Mouse (Mus musculus) forelimb bud, embryonic 11.5 days (tissue): ENCODE measurements around the gene Rab3il1.

Source experiments
- DNase-seq: peaks from one replicate; pipeline ENCODE4 v3.0.0-alpha.2; 2012; ENCODE audit warnings: low read depth, low spot score

Rab3il1 gene

DNA sequence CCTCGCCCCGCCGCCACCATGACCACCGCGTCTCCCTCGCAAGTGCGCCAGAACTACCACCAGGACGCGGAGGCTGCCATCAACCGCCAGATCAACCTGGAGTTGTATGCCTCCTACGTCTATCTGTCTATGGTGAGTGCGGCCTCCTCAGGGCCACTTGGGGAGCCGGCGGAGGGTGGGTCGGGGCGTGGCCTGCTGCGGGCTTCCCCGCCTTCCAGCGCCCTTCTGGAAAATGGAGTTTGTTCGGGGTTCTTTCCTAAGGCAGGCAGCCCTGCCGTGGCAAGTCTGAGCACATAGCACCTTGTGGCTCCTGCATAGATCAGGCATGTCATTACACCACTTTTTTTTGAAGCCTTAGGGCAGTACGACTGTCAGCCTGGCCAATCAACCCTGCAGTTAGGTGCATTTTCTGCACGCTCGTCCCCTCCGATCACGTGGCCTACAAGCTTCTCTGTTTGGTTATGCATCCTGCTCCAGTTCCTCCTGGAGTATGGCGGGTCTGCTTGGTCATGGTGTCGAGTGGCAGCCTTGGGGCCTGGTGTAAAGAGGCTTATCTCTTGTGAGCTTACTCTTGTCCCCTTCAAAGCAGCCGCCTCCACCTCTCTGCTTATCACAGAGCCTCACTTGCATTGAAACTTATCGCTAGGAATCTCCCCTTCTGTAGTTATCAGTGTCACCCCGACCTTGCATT, 18.5 kb upstream of the Rab3il1 start:
- peak; percentile 52 for DNase-seq

DNA sequence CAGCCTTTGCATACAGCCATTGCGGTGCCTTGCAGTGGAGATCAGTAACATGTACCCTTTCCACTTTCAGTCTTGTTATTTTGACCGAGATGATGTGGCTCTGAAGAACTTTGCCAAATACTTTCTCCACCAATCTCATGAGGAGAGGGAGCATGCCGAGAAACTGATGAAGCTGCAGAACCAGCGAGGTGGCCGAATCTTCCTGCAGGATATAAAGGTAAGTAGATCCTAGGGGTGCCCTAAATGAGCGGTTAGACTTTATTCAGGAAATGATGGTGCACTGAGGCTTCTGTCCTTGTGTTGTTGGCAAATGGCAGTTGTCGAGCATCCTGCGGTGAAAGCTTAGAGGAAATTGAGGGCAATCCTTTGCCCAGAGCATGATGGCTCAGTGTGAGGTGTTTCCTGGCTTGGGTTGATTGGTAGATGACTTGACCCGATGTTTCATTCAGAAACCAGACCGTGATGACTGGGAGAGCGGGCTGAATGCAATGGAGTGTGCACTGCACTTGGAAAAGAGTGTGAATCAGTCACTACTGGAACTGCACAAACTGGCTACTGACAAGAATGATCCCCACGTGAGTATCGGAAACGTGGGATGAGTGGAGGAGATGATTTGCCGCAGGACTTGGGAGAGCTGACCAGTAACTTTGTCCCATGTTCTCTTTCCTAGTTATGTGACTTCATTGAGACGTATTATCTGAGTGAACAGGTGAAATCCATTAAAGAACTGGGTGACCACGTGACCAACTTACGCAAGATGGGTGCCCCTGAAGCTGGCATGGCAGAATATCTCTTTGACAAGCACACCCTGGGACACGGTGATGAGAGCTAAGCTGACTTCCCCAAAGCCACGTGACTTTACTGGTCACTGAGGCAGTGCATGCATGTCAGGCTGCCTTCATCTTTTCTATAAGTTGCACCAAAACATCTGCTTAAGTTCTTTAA, 17.1 kb upstream of the Rab3il1 start:
- no peak for DNase-seq

DNA sequence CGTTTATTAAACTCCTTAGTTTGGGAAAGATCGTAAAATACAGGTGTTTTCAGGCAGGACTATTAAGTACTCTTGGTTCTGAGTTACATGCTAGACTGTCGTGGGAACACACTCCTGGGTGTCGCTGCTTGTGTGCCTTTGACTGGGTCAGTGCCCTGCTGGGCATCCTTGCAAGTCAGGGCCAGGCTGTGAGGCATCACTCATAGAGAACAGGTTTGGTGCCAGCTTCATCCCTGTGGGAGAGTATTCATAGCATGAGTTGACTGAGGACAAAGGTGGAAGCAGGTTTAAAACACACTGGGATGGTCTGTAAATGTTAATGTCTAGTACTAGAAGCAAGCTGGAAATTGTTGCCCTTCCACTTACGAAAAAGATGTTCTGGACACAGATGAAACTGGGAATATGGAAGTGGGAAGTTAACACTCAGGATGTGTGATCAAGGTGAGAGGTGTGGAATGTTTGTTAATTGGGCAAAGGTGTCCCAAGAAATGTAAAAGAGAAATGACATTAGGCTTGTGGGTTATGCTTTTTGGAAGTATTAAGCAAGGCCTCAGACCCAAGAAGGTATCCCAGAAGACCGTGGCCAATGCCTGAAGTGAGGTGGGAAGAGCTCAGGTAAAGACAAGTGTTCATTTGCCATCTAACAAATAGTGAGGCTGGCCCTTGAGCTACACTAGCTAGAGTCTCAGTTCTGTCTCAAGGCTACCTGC, 16.1 kb upstream of the Rab3il1 start:
- DNase-seq = no peak

DNA sequence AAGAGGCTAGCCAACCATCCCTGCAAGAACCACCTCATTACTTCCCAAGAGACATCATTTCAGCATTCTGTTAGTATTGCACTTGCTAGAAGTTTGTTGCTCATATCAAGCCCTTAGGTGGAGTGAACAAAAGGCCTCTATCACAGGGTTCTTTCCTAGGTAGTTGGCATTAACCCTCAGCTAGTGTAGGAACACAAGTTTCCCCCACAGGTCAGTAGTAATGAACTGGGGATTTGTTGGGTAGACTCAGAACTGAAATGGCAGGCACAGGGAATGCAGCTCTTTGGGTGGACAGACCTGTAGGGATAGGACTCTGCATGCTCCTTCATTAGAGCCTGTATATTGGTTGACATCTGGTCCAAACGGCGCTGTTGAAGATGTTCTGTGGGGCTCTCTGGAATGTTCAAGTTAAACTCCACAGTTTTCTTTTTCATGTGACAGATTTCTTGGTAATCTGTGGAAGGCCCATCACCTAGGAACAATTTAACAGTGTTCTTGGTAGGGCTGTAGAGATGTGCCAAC, 15.5 kb upstream of the Rab3il1 start:
- no peak for DNase-seq

DNA sequence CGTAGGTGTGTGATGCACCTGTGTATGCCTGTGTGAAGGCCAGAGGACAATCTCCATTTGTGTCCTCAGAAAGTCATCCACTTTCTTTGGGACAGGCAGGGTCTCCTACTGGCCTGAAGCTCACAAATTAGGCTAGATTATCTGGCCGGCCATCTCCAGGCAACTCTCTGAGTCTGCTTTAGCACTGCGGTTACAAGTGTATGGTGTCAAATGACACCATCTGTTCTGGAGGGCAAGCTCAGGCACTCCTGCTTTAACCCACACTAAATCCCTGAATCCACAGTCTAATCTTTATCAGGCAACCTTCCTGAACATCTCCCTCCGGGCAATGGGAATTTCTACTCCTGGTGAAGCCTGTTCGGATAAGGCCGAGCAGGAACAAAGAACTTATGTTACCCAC, 14.3 kb upstream of the Rab3il1 start:
- DNase-seq = peak; percentile 26

DNA sequence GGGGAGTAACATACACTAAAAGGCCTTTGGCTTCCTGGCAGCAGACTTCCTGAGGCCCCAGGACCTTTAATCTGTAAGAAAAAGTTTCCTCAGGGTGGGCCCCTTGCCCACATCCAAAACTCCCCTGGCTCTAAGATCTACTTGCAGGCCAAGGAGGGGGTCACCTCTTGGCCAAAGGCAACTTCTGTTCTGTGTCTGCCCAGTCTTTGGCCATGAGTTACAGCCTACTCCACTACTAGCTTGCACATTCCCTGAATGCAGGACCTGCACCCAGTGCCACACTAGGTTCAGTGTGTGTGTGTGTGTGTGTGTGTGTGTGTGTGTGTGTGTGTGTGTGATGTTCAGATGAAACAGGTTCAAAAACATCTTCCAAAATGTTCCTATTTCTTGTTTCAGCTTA, 13.9 kb upstream of the Rab3il1 start:
- DNase-seq = no peak

DNA sequence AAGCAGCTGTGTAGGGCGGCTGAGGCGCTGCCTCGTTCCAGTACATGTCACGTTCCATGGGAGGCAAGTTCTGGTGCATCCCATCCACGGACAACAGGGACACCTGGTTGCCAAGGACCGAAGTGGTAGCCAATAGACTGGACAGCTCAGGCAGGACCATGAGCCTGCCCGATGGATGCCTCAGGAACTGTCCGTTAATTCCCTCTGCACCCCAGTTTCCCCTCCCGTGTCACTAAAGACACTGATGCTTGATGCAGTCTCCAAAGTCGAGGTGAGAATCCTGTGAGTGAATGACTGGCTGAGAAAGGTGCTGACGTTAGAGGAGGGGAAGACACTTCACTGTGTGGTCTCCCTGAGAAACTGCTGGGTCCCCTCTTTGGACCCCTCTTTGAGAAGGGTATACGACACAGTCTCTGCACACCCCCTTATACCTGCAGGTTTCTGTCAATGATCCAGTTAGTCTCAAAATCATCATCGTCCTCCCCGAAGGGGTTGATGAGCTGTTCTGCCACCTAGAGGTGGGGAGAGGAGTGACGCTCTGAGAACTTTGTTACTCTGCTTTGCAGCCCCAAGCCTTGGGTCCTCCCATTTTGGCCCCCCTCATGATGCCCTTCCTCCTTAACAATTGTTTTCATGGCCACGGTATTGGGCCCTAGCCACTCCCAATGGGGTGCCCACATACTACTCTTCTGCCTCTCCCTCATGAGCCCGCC, 12.1 kb upstream of the Rab3il1 start:
- DNase-seq = no peak

DNA sequence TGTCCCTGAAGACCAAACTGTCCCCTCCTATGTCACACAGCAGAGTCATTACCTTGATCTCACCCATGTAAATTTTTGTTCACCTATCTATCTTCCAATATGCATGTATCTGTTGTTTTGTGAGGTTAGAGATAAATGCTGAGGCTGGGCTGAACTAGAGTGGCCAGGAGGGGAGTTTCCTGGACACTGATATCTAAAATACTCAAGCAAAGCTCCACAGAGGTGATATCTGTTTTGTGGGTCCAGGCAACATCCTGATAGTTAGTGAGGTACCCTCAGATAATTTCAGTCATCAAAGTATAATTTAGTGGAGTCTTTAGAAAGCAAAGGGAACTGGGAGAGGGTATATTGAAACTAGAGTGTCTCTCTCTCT, 11.6 kb upstream of the Rab3il1 start:
- no peak for DNase-seq

DNA sequence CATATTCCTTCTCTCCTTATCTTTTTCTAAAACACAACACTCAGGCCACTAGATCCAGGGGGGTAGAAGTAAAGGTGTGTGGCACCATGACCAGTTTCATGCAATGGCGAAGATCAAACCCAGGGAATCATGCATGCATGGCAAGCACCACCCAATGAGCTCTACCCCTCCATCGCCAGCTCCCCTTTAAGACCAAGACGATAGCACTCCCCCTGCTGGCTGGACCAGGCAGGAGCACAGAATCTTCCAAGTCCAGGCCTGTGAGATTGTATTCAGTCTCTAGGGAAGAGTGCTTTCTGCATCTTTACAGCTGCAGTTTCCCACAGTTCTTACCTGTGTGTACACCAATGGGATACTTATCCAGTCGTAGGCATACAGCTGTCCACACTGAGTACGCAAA, 10.2 kb upstream of the Rab3il1 start:
- peak; percentile 77 for DNase-seq

DNA sequence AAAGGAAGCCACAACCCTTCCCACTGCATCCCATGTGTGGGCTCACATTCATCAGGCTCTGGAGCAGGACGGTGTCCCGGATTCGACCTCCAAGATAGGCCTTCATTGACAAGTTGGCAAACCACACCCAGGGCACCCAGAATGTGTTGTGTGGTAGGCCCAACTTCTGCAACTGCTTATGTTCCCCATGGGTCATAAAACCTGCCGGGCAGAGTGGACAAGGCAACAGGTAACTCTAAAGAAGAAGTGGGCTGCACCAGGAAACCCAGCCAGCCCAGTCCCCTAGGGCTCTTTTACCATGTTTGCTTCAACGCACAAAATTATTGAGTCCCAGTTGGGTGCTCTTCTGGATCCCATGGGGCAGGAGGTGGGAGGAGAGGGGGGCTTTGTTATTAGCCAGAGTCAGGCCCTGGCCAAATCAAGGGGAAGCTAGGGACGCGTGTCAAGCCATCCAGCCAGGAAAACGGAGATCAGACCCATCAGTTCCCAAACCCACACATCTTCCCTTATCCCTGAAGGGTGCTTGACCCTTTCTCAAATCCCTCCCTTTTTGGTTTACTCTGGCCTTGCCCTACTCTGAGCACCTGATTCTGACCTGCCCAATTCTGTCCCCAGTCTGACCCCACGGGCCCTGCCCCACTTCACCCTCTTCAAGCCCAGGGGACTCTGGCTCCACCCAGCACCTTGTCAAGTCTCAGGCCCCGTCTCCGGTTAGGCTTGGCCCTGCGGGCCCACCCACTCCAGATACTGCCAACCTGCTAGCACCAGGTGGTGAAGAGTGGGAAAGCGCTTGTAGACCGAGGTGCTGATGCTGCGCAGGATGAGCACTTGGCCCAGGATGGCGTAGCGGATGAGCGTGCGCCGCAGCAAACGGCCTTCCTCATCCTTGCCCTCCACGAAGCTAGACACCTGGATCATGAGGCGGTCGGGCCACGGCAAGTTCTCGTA, 9.2 kb upstream of the Rab3il1 start:
- no peak for DNase-seq

DNA sequence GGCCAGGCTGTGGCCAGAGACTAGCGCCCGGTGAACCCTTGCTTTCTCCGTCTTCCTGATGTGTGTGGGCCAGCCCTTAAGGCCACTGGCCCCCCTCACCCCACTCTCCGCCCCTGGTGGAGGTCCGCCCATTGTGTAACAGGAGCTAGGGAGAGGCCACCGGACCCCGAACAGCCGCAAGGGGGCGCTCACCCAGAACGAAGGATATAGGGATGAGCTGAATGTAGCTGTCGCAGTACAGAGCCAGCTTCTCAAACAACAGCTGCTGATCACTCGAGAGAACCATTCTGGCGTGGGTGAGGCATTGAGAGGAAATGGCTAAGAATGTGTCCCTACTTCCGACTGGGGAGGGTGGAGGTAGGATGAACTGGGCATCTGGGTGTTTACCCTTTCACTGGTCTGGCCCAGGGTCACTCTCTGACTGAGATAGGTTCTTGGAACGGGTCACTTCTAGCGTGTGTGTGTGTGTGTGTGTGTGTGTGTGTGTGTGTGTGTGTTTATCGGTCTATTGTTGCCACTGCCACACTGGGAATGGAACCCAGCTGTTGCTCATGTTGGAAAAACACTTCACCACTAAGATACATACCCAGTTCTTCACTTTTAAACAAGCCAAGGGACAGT, 8.3 kb upstream of the Rab3il1 start:
- peak; percentile 90 for DNase-seq

DNA sequence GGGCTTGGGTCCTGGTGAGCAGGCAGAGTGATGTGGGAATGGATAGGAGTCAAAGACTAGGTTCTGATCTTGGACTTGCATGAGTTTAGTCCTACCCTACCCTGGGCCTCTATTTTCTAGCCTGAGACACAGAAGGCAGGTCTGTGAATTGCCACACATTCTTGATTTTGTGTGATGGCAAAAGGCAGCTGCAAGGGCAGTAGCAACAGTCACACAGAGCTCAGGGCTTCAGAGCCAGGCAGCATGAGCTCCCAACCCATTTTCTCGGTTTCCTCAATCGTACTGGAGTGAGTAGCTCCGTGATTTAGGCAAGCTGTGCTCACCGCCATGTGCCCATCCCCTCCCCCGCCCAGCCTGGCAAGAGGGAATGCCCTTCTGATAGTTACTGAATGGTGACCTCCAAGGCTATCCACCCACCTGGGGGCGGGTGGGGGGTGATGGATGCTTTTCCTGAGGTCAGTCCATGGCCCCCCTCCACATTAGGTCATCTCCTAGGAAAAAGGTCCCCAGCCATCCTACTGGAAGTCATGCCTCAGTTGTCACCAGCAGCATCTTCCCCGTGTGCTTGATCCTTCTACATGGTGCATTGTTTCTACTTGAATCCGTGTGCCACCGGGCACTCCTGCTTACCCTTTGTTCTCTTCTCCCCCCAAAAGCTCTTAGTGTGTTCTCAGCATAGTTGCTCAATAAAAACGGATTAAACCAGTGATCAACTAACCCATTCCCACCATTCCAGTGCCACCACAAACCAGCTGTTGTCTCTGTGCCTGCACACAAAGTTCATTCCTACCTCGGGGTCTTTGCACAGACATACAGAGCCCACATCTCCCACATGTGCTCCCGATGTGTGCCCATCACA, 4.0 kb upstream of the Rab3il1 start:
- DNase-seq = no peak

DNA sequence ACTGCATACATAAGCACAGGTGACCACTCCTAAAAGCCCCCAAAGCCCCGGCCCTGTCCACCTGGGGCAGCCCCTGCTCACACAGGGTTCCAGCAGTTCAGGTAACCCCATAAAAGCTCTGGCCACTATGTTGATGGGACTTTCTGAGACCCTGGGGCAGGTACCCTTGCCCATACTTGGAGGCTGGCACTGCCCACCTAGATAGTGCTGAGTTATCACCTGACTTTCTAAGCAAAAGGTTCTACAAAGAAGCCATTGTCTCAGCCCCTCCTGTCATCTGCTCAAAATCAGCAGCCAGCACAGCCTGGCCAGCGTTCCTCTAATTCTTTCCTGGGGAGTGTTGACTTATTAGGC, 3.4 kb upstream of the Rab3il1 start:
- no peak for DNase-seq

DNA sequence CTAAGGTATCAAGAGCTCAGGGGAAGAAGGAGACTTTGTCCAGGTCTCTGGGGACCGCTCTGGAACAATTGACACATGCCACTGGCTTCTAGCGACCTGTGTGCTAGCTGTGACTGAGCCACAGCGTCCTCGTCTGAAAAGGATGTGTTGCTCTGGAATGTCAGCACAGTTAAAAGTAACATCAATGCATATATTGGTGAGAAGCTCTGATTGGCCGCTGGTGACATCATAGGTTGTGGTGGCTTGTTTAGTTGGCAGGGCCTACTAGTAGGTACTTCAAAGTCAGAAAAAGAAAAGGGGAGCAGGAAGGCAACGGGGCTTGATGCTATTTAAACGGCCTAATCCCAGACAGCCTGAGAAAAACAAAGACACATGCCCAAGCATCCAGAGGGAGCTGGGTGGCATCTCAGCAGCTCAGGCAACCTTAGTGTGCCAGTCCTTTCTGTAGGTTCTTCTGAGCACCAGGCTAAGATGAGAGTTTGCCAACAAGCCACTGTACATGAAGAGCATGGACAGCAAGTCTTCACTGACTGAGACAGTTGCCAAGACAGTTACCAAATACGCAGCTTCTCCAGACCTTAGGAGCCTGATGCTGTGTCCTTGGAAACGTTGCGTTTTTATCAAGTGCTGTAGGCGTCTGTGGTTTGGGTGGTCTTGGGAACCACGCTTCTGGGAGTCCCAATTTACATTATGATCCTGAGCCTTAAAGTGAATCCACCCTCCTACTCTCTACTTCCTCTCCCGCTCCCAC, 2.6 kb upstream of the Rab3il1 start:
- DNase-seq = no peak

DNA sequence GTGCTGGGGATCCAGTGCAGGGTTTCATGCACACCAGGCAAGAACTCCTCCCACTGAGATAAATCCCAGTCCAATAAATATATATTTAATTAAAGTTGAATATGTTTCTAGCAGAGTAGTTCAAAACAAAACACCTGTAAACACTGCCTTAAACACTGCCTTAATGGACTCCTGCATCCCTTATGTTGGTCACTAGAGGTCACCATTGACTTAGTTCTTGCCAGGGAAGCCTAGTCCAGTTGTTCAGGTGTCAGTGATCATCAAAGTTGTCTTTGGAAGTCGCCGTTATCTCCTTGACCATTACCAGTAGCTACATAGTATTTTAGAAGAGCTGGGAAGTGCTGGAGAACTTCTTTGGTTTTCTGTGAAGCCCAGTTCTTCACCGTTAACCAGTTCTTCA, 1.1 kb upstream of the Rab3il1 start:
- no peak for DNase-seq

DNA sequence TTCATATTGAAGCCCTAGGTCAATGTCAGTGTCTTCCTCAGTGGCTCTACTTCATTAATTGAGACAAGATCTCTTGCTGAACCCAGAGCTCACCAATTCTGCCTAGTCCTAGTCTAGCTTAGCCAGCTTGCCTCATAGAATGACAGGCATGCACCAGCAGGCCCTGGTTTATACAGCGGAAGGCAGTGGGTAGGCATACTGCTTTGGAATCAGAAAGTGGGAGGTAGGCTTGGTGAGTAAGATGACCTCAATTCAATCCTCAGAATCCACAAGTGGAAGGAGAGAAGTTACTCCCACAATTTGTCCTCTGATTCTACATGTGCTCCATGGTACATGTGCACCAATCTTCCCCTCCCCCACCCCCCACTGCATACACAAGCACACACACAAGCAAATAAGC, 2.2 kb downstream of the Rab3il1 start:
- DNase-seq = no peak

DNA sequence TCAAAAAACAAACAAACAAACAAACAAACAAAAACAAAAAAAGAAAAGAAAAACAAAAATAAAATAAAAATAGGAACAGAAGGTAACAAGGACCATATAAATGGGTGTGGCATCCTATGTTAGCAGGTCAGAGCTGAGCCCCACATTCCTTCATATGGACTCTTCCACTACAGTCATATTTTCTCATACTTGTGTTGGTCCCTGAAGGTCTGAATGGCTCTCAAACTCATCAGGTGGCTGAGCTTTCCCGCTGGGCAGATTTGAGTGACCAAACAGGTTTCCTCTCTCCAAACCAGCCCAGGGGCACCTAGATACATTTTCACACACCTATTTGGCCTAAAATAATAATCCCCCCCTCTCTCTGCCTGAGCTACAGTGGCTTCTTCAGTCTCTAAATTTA, 9.9 kb downstream of the Rab3il1 start:
- DNase-seq = no peak

DNA sequence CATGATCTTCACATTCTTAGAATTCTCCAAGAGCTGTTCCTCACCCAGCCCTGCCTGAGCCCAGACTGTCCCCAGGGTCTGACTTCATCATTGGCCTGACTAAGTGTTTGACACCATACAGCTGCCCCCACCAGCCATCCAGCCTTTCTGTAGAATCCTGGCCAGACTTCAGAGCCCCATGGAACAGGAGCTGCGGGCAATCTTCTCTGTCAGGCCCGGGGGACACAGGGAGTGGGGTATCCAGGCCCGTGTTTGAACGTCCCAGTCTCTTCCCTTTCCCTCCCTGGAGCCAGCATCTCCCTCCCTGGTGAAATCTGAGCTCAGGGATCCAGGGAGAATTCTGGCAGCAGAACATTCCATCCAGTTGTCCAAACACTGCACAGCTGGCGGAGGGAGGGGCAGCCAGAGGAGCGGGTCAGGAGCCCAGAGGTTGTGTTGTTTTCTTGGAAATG, 11.4 kb downstream of the Rab3il1 start:
- DNase-seq = peak; percentile 74
